Mouse (Mus musculus): ENCODE results near the gene Lrp10. TPM values are rescaled to one million over a fixed set of nuclear protein-coding genes. Genes with fewer than 3 reads are reported as not detected.

Lrp10 gene
- polyA plus RNA-seq, 1 experiment, result 154 TPM

- DNase-seq (ENCODE audit: low read depth in 1 of 2, low spot score in 2 of 2), result no peak
- Histone ChIP-seq H3K27me3 (ENCODE audit: control insufficient read depth, insufficient read depth, low read length) (peaks cover 8% of the 10 kb centered on the region; the same call in 1 of the 2 replicates), H3K36me3 (ENCODE audit: control insufficient read depth, insufficient read depth, low read length) (no peaks in the 10 kb centered on the region), H3K4me3 (ENCODE audit: extremely low read depth, insufficient read depth, insufficient read length) (no peak overlapping the region), H3K4me1 (ENCODE audit: control insufficient read depth, insufficient read depth, insufficient read length) (peaks cover 8% of the 10 kb centered on the region), H3K27ac (ENCODE audit: insufficient read depth, low read length) (no peak overlapping the region)
- TF ChIP-seq POLR2A (IDR thresholded peaks at IDR 0.05; ENCODE audit: low read depth, low read length), result no peak
- TF ChIP-seq CTCF (IDR thresholded peaks at IDR 0.05; ENCODE audit: extremely low read depth, insufficient read depth, insufficient read length, insufficient replicate concordance), result no peak
- WGBS, result 93% methylated on average over 5 of the region's 5 CpGs
Measured at GRCm38 (mm10) chr14:54428421-54428820, 35.5 kb upstream of the Lrp10 start.

- no peak for DNase-seq (ENCODE audit: low read depth in 1 of 2, low spot score in 2 of 2)
- no peak overlapping the region for H3K27ac ChIP-seq (ENCODE audit: insufficient read depth, low read length)
- peaks cover 4% of the 10 kb centered on the region for H3K4me1 ChIP-seq (ENCODE audit: control insufficient read depth, insufficient read depth, insufficient read length)
- H3K4me3 ChIP-seq (ENCODE audit: extremely low read depth, insufficient read depth, insufficient read length), result no peak overlapping the region
- H3K27me3 ChIP-seq (ENCODE audit: control insufficient read depth, insufficient read depth, low read length), result peaks cover 8% of the 10 kb centered on the region; the same call in 1 of the 2 replicates
- 67% methylated on average over 7 of the region's 7 CpGs for WGBS
- no peaks in the 10 kb centered on the region for H3K36me3 ChIP-seq (ENCODE audit: control insufficient read depth, insufficient read depth, low read length)
- TF ChIP-seq POLR2A (IDR thresholded peaks at IDR 0.05; ENCODE audit: low read depth, low read length) (no peak), CTCF (IDR thresholded peaks at IDR 0.05; ENCODE audit: extremely low read depth, insufficient read depth, insufficient read length, insufficient replicate concordance) (no peak)
Measured at GRCm38 (mm10) chr14:54429332-54430093, 34.4 kb upstream of the Lrp10 start.

- WGBS, result 75% methylated on average over 18 of the region's 18 CpGs
- H3K36me3 ChIP-seq (ENCODE audit: control insufficient read depth, insufficient read depth, low read length), result no peaks in the 10 kb centered on the region
- H3K27ac ChIP-seq (ENCODE audit: insufficient read depth, low read length), result 0 out of 2 replicates have a peak overlapping the region, but pooled peaks have one; percentile 6
- no peak overlapping the region for H3K4me3 ChIP-seq (ENCODE audit: extremely low read depth, insufficient read depth, insufficient read length)
- no peak for TF ChIP-seq CTCF (IDR thresholded peaks at IDR 0.05; ENCODE audit: extremely low read depth, insufficient read depth, insufficient read length, insufficient replicate concordance)
- TF ChIP-seq POLR2A (IDR thresholded peaks at IDR 0.05; ENCODE audit: low read depth, low read length), result no peak
- DNase-seq (ENCODE audit: low read depth in 1 of 2, low spot score in 2 of 2), result no peak
- H3K4me1 ChIP-seq (ENCODE audit: control insufficient read depth, insufficient read depth, insufficient read length), result peaks cover 4% of the 10 kb centered on the region
- H3K27me3 ChIP-seq (ENCODE audit: control insufficient read depth, insufficient read depth, low read length), result peaks cover 8% of the 10 kb centered on the region; the same call in 1 of the 2 replicates
Measured at GRCm38 (mm10) chr14:54430406-54431145, 33.4 kb upstream of the Lrp10 start.

- Histone ChIP-seq H3K4me3 (ENCODE audit: extremely low read depth, insufficient read depth, insufficient read length) (peak within 1 kb of the TSS; percentile 56), H3K27ac (ENCODE audit: insufficient read depth, low read length) (peak within 1 kb of the TSS; percentile 32), H3K27me3 (ENCODE audit: control insufficient read depth, insufficient read depth, low read length) (peaks cover 8% of the 10 kb centered on the region; the same call in 1 of the 2 replicates), H3K4me1 (ENCODE audit: control insufficient read depth, insufficient read depth, insufficient read length) (peaks cover 4% of the 10 kb centered on the region), H3K36me3 (ENCODE audit: control insufficient read depth, insufficient read depth, low read length) (no peaks in the 10 kb centered on the region)
- 4% methylated on average over 49 of the region's 49 CpGs for WGBS
- TF ChIP-seq POLR2A (IDR thresholded peaks at IDR 0.05; ENCODE audit: low read depth, low read length) (no peak), CTCF (IDR thresholded peaks at IDR 0.05; ENCODE audit: extremely low read depth, insufficient read depth, insufficient read length, insufficient replicate concordance) (no peak)
- no peak for DNase-seq (ENCODE audit: low read depth in 1 of 2, low spot score in 2 of 2)
Measured at GRCm38 (mm10) chr14:54431334-54432077, 32.4 kb upstream of the Lrp10 start, which contains the start of gene Mmp14. TSS of gene Mmp14 (plus strand) at chr14:54431612.

GRCm38 (mm10) chr14:54432078-54432836 is 31.7 kb upstream of the Lrp10 start:
- peak overlapping the region; percentile 56 for H3K4me3 ChIP-seq (ENCODE audit: extremely low read depth, insufficient read depth, insufficient read length)
- peaks cover 4% of the 10 kb centered on the region for H3K4me1 ChIP-seq (ENCODE audit: control insufficient read depth, insufficient read depth, insufficient read length)
- H3K27me3 ChIP-seq (ENCODE audit: control insufficient read depth, insufficient read depth, low read length), result peaks cover 8% of the 10 kb centered on the region; the same call in 1 of the 2 replicates
- 19% methylated on average over 54 of the region's 54 CpGs for WGBS
- peak overlapping the region; percentile 32 for H3K27ac ChIP-seq (ENCODE audit: insufficient read depth, low read length)
- no peak for DNase-seq (ENCODE audit: low read depth in 1 of 2, low spot score in 2 of 2)
- H3K36me3 ChIP-seq (ENCODE audit: control insufficient read depth, insufficient read depth, low read length), result no peaks in the 10 kb centered on the region
- TF ChIP-seq POLR2A (IDR thresholded peaks at IDR 0.05; ENCODE audit: low read depth, low read length) (no peak), CTCF (IDR thresholded peaks at IDR 0.05; ENCODE audit: extremely low read depth, insufficient read depth, insufficient read length, insufficient replicate concordance) (no peak)

Data from spleen, adult 2 months (tissue).